In genomic region chr1:193931131-193931729, GRCm38 (mm10) we compare ENCODE assay signal across 22 mouse cellular contexts.
DNase-seq lines count a peak whose midpoint lies in the region; TF ChIP-seq lines count a peak whose summit lies in the region.
"Had no signal": no experiment of that assay in that cellular context is flagged by ENCODE, and none has a peak within 500 bp of the region (broad histone marks: within the 10 kb centered on the region; RNA-seq: fewer than 3 reads in every experiment).

No protein-coding gene starts in this region.

- H3K79me2 ChIP-seq in CH12.LX (replicated peaks; ENCODE audit: control insufficient read depth, extremely low read depth, insufficient read depth, poor library complexity, severe bottlenecking), result no peaks in the 10 kb centered on the region

- H3K4me3 ChIP-seq in CH12.LX (replicated peaks in 1 of 3; ENCODE audit: low read depth in 2 of 3, low read length in 2 of 3, poor library complexity in 1 of 3), result no peak overlapping the region
- no peak overlapping the region for H3K4me3 ChIP-seq in left cerebral cortex, adult 2 months
- H3K4me3 ChIP-seq: embryonic facial prominence, embryonic 10.5 days; heart, adult 2 months; hindbrain, embryonic 12.5 days; limb, embryonic 10.5 days; liver, embryonic 15.5 days; midbrain, embryonic 10.5 days had no signal

- peaks cover 0 to 4% of the 10 kb centered on the region in 2 experiments; a peak in 1 of 4 replicates for H3K4me1 ChIP-seq in CH12.LX (ENCODE audit: control insufficient read depth in 1 of 2, insufficient read depth in 2 of 2)
- H3K4me1 ChIP-seq: embryonic facial prominence, embryonic 10.5 days; hindbrain, embryonic 12.5 days; limb, embryonic 10.5 days; liver, embryonic 15.5 days had no signal

- TF ChIP-seq POLR2A in CH12.LX (IDR thresholded peaks at IDR 0.05; ENCODE audit: low read depth, low read length), result no peak

- peak; percentile 19 to 55 for DNase-seq in frontal cortex, postnatal 36 days (ENCODE audit: low spot score in 2 of 2)
- DNase-seq in frontal cortex, postnatal 10 days (ENCODE audit: low spot score in 2 of 2), result no peak
- peak; percentile 15 for DNase-seq in CH12.LX (ENCODE audit: extremely low read depth)
- DNase-seq in left cerebral cortex, adult 2 months (ENCODE audit: extremely low spot score in 1 of 2, low spot score in 2 of 2), result peak in 1 of 2 experiments; percentile 15
- peak; percentile 18 for DNase-seq in right cerebral cortex, postnatal 25 days
- DNase-seq in spleen, postnatal 36 days (ENCODE audit: low spot score in 2 of 2), result no peak
- no peak for DNase-seq in testis, postnatal 10 days (ENCODE audit: low spot score)
- DNase-seq: adrenal gland, postnatal 25 days; cerebellum, adult 9-10 months; gastrocnemius, postnatal 10 days; heart, adult 2 months; kidney, adult 11 months; liver; lung, postnatal 4 days; thymus, adult 18-20 months; thymus, postnatal 4 days had no signal

- in situ Hi-C loops in CH12.LX (cut with MboI; ENCODE audit: low pct_ligation_motif_present, low pct_unique_long_range_greater_than_20kb, low sequenced_read_pairs), result no loop called here

- intact Hi-C loops in left cerebral cortex, adult 2 months (cut with DNase I), result loop anchor here (10.0 kb wide), 1 partner anchor 684 kb away; the partner anchor contains the start of gene Plxna2

- dilution Hi-C loops in CH12.LX (cut with MboI; ENCODE audit: extremely low pct_ligation_motif_present, extremely low pct_unique_long_range_greater_than_20kb, low sequenced_read_pairs), result no loop called here

- TF ChIP-seq EP300 in CH12.LX (IDR thresholded peaks at IDR 0.05; ENCODE audit: low read length), result no peak

- no peak for TF ChIP-seq RAD21 in CH12.LX (IDR thresholded peaks at IDR 0.05; ENCODE audit: low read depth, low read length)

- H3K9ac ChIP-seq in CH12.LX (ENCODE audit: insufficient read depth, low read depth), result no peak overlapping the region
- H3K9ac ChIP-seq: hindbrain, embryonic 12.5 days; liver, embryonic 15.5 days had no signal

- no peaks in the 10 kb centered on the region for H3K27me3 ChIP-seq in CH12.LX (replicated peaks)
- H3K27me3 ChIP-seq: hindbrain, embryonic 12.5 days; liver, embryonic 15.5 days had no signal

- no peak for TF ChIP-seq CTCF in CH12.LX (conservative IDR thresholded peaks at IDR 0.05 in 1 of 2, IDR thresholded peaks at IDR 0.05 in 1 of 2; ENCODE audit: low read depth in 2 of 2, low read length in 2 of 2)
- TF ChIP-seq CTCF in left cerebral cortex, adult 2 months (IDR thresholded peaks at IDR 0.05), result no peak

- no peaks in the 10 kb centered on the region for H3K9me3 ChIP-seq in CH12.LX (replicated peaks; ENCODE audit: low read length)
- H3K9me3 ChIP-seq: embryonic facial prominence, embryonic 10.5 days; hindbrain, embryonic 12.5 days; limb, embryonic 10.5 days; liver, embryonic 15.5 days; midbrain, embryonic 10.5 days had no signal

- no peaks in the 10 kb centered on the region for H3K36me3 ChIP-seq in CH12.LX (replicated peaks in 1 of 2; ENCODE audit: control insufficient read depth in 1 of 2, insufficient read depth in 1 of 2, low read length in 1 of 2)
- H3K36me3 ChIP-seq: embryonic facial prominence, embryonic 10.5 days; hindbrain, embryonic 12.5 days; limb, embryonic 10.5 days; liver, embryonic 15.5 days; midbrain, embryonic 10.5 days had no signal

- no peak overlapping the region for H3K4me2 ChIP-seq in CH12.LX (ENCODE audit: insufficient read depth, low read depth, poor library complexity, severe bottlenecking)
- H3K4me2 ChIP-seq: hindbrain, embryonic 12.5 days; liver, embryonic 15.5 days had no signal

- H3K27ac ChIP-seq in CH12.LX (ENCODE audit: insufficient read depth, low read depth), result no peak overlapping the region
- peak overlapping the region; percentile 74 for H3K27ac ChIP-seq in left cerebral cortex, adult 2 months
- H3K27ac ChIP-seq: embryonic facial prominence, embryonic 10.5 days; heart, adult 2 months; hindbrain, embryonic 12.5 days; kidney, postnatal 0 days; limb, embryonic 10.5 days; liver, embryonic 15.5 days; midbrain, embryonic 10.5 days had no signal

TF ChIP-seq in CH12.LX, 34 proteins besides CTCF, POLR2A, EP300 and RAD21:
- TF ChIP-seq MAX (IDR thresholded peaks at IDR 0.05; ENCODE audit: low read length) (no peak), GABPA (IDR thresholded peaks at IDR 0.05; ENCODE audit: insufficient replicate concordance, low read depth, low read length) (no peak), USF1 (IDR thresholded peaks at IDR 0.05; ENCODE audit: low read depth, low read length) (no peak), IRF4 (IDR thresholded peaks at IDR 0.05; ENCODE audit: low read depth, low read length) (0 out of 2 replicates have a peak, but pooled peaks have one; percentile 10), SIN3A (IDR thresholded peaks at IDR 0.05; ENCODE audit: low read length) (no peak), BHLHE40 (IDR thresholded peaks at IDR 0.05; ENCODE audit: low read depth, low read length) (no peak), ELF1 (IDR thresholded peaks at IDR 0.05; ENCODE audit: low read depth, low read length) (no peak), ZKSCAN1 (IDR thresholded peaks at IDR 0.05; ENCODE audit: borderline replicate concordance, low read depth, low read length) (no peak)
TF ChIP-seq in CH12.LX: peak in this region for 1.

Comparison
In these comparisons a context has a peak if more than half of its experiments do, and no peak if none do; other contexts are left out.
1. DNase-seq: peak in frontal cortex, postnatal 36 days (2 of 2), CH12.LX (single experiment) and right cerebral cortex, postnatal 25 days (single experiment); none in frontal cortex, postnatal 10 days (0 of 2), spleen, postnatal 36 days (0 of 2) and testis, postnatal 10 days (single experiment).